Mouse (Mus musculus): ENCODE measurements around the gene Olfr180. TPM values are rescaled to one million over a fixed set of nuclear protein-coding genes. Genes with fewer than 3 reads are reported as not detected.

Gene Olfr180
- not detected in 2 replicates for polyA plus RNA-seq (2012; rRNA removed)

GRCm38 (mm10) chr16:58929292-58929691 lies at the start of gene Olfr180:
Olfr180 (minus strand) TSS chr16:58929392.

DNA sequence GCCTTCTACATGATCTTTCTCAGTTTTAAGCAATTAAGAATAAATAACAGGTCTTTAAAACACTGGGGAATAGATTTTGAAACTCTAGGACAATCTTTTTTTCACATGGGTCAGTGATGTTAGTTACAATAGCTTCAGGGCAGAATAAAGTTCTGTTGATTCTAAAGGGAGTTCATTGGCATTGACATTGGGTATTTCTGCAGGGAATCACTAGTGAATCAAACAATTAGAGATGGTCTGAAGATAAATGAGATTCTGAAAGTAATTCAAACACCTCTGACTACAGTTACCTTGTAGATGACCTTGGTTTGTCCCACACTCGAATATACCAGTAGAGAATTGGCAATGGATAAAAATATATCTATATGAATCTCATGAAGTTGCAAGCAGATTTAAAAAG lies 537 bp downstream of the Olfr180 start, which contains the start of gene Olfr181:
TSS of gene Olfr181 (minus strand) at position 101 of the 400 bp plus-strand sequence.

GRCm38 (mm10) chr16:58891963-58892362 lies 37.2 kb downstream of the Olfr180 start, which contains the start of gene Olfr178:
Olfr178 (minus strand) TSS chr16:58892063.

DNA sequence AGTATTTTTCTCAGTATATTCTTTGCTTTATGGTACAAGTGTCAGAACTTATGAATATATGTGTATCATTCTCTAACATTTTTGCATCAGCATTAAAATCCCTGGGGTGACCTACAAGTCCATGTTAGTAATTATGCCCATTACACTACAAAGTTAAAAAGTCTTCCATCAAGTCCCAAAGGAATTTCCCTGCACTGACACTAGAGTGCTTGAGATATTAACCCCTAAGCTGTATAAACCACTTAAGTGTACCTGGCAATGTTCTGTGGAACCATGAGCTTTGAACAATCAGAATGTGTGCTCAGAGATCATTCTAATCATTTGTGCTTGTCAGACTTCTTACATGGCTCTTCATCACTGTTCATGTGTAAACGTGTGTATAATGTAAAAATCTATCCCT lies 54.5 kb downstream of the Olfr180 start, which contains the start of gene Olfr177:
TSS of gene Olfr177 (minus strand) at position 101 of the 400 bp plus-strand sequence.

Other genes starting within 250 kb of the Olfr180 start
- gene Gpr15, start 210.3 kb downstream of the Olfr180 start, polyA plus RNA-seq (2012; rRNA removed) = 0.13 and 0.15 TPM in 2 replicates
- 98.9 and 102 TPM in 2 replicates for gene Cldnd1, start 201.5 kb downstream of the Olfr180 start, polyA plus RNA-seq (2012; rRNA removed)
- gene Olfr172, start 166.2 kb downstream of the Olfr180 start, polyA plus RNA-seq (2012; rRNA removed) = not detected in 2 replicates
- not detected in 2 replicates for gene Olfr173, start 129.1 kb downstream of the Olfr180 start, polyA plus RNA-seq (2012; rRNA removed)
- not detected in 2 replicates for gene Olfr175-ps1, start 102.6 kb downstream of the Olfr180 start, polyA plus RNA-seq (2012; rRNA removed)
- not detected in 2 replicates for gene Olfr177, start 54.6 kb downstream of the Olfr180 start, polyA plus RNA-seq (2012; rRNA removed)
- not detected in 2 replicates for gene Olfr178, start 37.3 kb downstream of the Olfr180 start, polyA plus RNA-seq (2012; rRNA removed)
- not detected in 2 replicates for gene Olfr181, start 637 bp downstream of the Olfr180 start, polyA plus RNA-seq (2012; rRNA removed)
- gene Olfr183, start 66.0 kb upstream of the Olfr180 start, polyA plus RNA-seq (2012; rRNA removed) = not detected in 2 replicates
- gene Olfr186, start 100.9 kb upstream of the Olfr180 start, polyA plus RNA-seq (2012; rRNA removed) = not detected in 2 replicates
- not detected in 2 replicates for gene Olfr187, start 110.4 kb upstream of the Olfr180 start, polyA plus RNA-seq (2012; rRNA removed)
- gene Olfr190, start 148.6 kb upstream of the Olfr180 start, polyA plus RNA-seq (2012; rRNA removed) = not detected in 2 replicates
- gene Olfr191, start 160.4 kb upstream of the Olfr180 start, polyA plus RNA-seq (2012; rRNA removed) = not detected in 2 replicates
- gene Olfr193, start 182.5 kb upstream of the Olfr180 start, polyA plus RNA-seq (2012; rRNA removed) = not detected in 2 replicates
- gene Olfr194, start 191.7 kb upstream of the Olfr180 start, polyA plus RNA-seq (2012; rRNA removed) = not detected in 2 replicates
- gene Olfr195, start 217.7 kb upstream of the Olfr180 start, polyA plus RNA-seq (2012; rRNA removed) = not detected in 2 replicates
- gene Olfr196, start 241.1 kb upstream of the Olfr180 start, polyA plus RNA-seq (2012; rRNA removed) = not detected in 2 replicates

Data from central nervous system, embryonic 14 days (tissue).